Mouse (Mus musculus) layer of hippocampus, adult 9-10 months (tissue): ENCODE data around the gene Wnt3a.
"Not testable (repeated sequence)": the region's sequence is repeated elsewhere in the genome, so short reads cannot be mapped to it uniquely, and the experiment has no call there.

ENCODE experiments used
- DNase-seq: peaks from one replicate; pipeline ENCODE4 v3.0.0; 2022; ENCODE audit warnings: low spot score

The Wnt3a gene

GRCm38 (mm10) chr11:59307422-59308163 lies 17.0 kb upstream of the Wnt3a start:
- DNase-seq = no peak

DNA sequence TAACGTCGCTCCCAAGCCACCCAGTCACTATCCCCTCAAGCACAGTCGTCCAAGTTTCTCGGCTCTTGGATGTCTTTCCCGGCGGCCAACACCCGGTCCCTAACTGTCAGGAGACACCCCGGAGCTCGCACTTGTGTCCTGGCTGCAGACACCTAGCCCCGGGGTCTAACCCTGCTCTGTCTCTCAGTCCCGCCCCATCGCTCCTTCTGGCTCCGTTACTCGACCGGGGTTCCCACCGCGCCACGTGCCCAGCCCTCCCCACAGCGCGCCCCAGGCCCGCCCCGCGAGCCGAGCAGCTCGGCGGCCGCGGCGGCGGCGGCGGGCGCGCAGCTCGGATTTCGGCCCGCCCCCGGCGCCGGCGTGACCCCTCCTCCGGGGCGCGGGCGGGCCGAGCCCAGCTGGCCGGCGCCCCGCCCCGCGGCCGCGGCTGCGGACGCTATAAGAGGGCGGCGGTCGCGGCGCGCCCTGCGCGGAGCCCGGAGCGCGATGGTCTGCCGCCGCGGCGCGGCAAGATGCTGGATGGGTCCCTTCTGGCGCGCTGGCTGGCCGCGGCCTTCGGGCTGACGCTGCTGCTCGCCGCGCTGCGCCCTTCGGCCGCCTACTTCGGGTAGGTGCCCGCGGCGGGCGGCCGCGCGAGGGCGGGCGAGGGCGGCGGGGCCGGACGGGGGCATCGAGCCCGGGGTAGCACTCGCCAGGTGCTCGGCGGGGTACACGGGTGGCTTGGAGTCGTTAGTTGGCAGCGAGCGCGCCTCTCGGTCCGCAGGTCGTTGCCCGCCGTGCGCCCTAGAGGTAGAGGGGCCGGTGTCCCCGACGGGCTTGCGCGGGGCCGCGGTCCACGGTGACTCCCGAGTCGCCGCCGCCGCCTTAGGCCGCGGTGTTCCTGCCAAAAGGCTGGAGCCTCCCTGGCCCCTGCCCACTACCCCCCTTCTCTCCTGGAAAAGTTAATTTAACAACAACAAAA lies 16.2 kb upstream of the Wnt3a start, which contains the start of gene Wnt9a:
Wnt9a (plus strand) TSS at position 468 of the 961 bp plus-strand sequence.
- no peak for DNase-seq

GRCm38 (mm10) chr11:59305821-59306215 lies 15.3 kb upstream of the Wnt3a start:
- DNase-seq = no peak

GRCm38 (mm10) chr11:59305008-59305820 lies 14.7 kb upstream of the Wnt3a start:
- DNase-seq = no peak

- DNase-seq = peak; percentile 86
These were observed 12.4 kb upstream of the Wnt3a start for GRCm38 (mm10) chr11:59302700-59303569.

GRCm38 (mm10) chr11:59301053-59301452 lies 10.5 kb upstream of the Wnt3a start:
- not testable (repeated sequence) for DNase-seq

- no peak for DNase-seq
These were observed 9.6 kb upstream of the Wnt3a start for GRCm38 (mm10) chr11:59300185-59300584.

GRCm38 (mm10) chr11:59297941-59298340 lies 7.4 kb upstream of the Wnt3a start:
- peak; percentile 56 for DNase-seq

- no peak for DNase-seq
These were observed 3.1 kb upstream of the Wnt3a start for GRCm38 (mm10) chr11:59293616-59294015.

DNA sequence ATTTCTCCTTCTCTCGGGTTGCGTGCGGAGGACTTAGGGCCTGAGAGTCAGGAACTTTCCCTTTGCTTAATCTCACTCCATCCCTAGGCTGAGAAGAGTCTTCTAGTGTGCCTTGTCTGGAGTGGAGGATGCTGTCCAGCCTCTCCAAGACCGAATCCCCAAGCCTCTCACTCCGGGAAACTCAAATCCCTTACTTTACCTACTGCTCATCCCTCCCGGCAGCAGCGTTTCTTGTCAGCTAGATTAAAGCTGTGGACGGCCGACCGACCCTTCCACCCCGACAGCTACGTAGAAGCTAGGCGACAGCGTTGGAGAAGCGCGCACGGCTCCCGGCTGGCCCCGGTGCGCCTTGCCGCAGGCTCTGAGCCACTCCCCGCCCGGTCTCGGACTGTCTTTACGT lies 846 bp downstream of the Wnt3a start:
- DNase-seq = no peak

DNA sequence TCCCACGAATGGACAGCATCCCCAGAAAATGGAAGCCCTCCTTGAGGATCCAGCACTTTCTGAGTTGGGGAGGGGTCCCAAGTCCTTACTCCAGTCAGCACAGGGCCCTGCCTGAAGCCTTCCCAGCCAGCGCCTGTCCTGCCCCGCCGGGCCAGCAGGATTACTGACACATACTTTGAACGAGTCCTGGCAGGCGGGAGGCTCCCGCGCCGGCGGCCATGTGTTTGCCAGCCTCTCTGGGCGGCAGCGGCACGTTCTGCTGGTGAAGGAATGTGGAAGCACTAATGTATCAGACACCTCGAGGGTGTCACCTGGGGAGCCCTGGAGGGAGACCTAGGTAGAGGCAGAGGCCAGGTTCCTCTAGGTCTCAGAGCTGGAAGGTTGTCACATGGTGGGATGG lies 6.4 kb downstream of the Wnt3a start:
- no peak for DNase-seq

DNA sequence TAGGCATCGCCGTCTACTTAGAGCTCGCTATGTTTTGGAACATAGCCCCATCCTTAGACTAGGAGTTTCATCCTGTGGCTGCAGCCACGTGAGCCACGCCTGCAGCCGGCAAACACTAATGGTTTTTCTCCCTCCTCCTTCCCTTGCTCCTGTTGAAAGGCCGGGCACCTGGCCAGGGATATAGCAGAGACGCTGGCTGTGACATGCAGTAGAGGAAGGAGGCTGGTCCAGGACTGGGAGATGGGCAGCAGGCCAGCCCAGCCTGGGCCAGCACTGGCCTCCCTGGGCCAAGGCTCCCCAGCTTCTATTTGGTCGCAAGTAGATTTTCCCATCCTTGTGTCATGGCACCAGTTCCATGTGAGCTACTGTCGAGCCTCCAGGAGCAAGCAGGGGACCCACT lies 7.6 kb downstream of the Wnt3a start:
- no peak for DNase-seq

DNA sequence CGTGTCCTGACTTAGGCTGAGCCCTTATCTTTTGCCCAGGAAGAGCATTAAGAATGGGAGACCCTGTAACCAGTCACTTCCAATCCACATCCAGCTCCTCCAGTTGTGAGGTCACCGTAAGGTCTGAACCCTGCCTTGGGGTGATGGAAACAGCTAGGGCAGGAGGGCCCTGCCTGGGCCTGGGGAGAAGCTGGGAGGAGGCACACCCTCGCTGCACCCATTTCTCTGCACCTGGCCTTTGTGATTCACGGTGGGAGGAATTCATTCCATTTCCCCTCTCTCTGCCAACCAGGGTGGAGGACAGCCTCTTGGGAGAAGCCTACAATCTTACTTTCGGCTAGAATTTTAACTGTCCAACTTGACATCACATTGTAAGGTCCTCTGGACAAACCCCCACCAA lies 8.4 kb downstream of the Wnt3a start:
- no peak for DNase-seq

DNA sequence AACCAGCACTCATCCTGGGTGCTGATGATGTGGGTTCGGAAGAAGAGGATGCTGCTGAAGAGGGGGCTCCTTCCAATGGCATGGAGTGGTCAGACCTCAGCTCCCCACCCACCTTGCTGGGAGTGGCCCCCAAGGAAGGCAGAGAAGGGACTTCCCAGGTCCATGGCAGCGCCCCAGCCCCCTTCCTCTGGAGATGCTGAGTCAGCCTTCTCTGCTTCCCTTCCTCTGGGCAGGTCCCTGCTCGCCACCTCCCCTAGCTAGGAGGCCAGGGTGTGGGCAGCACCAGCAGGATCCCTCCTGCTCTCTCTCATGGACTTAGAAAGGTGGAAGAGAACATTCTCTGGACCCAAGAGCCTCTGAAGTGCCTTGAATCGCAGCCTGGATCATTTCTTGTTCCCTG lies 12.5 kb downstream of the Wnt3a start:
- DNase-seq = no peak

DNA sequence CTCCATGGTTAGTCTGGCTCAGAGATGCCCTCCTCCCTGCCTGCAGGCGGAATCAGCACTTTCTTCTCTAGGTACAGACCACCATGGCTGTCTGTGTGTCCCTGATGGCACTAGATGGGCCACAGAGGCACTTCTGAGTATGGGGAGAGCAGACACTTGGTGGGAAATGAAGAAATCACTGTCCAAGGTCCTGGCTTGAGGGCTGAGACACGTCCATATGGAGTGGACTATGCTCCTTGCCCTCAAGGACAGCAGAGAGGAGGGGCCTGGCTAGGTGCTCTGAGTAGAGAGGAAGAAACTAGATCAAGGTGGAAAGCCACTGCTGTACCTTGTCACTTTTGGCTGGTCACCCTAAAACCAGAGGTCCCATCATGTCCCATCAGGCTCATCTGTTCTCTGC lies 13.7 kb downstream of the Wnt3a start:
- DNase-seq = no peak

GRCm38 (mm10) chr11:59274184-59274583 lies 16.4 kb downstream of the Wnt3a start:
- DNase-seq = no peak

- no peak for DNase-seq
These were observed 23.8 kb downstream of the Wnt3a start for GRCm38 (mm10) chr11:59266727-59267126.

- DNase-seq = no peak
These were observed 25.3 kb downstream of the Wnt3a start for GRCm38 (mm10) chr11:59265154-59265813.

- no peak for DNase-seq
These were observed 26.0 kb downstream of the Wnt3a start for GRCm38 (mm10) chr11:59264593-59264992.

- DNase-seq = no peak
These were observed 26.5 kb downstream of the Wnt3a start for GRCm38 (mm10) chr11:59263870-59264563.
